Mouse (Mus musculus): ENCODE measurements at regions not wholly inside any gene's neighbourhood (a gene's known extent, or its start where the extent isn't known, plus 50 kb on each side); places are given as distances from the start of the nearest gene placed in this dataset.

DNA sequence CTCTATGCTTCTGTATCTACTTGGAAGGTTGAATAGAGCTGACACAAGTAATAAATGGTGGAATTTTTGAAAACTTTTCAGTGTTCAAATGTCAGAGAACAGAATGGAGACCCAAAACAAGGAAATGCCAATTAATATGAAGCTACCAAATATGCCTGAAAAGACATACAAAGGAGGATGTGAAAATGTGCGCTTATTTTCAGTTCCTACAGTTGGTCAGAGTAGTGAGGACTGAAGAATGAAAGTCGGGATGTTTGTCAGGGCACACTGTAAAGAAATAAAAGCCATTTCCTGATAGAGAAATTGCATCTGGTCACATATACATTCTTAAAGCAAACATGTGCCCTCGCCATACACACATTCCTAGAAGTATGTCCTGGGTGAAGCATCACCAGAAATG is 56.0 kb upstream of the Dkk2 start:
- TF ChIP-seq CTCF (IDR thresholded peaks at IDR 0.05; ENCODE audit: control insufficient read depth, insufficient read depth, insufficient replicate concordance, low read depth, low read length) (no peak), POLR2A (IDR thresholded peaks at IDR 0.05; ENCODE audit: control insufficient read depth, low read depth, low read length) (no peak)
- H3K4me3 ChIP-seq (ENCODE audit: control insufficient read depth, low read depth, low read length) = no peak overlapping the region
- H3K27me3 ChIP-seq (ENCODE audit: control insufficient read depth, insufficient read depth, low read length) = no peaks in the 10 kb centered on the region
- no peak overlapping the region for H3K27ac ChIP-seq (ENCODE audit: control insufficient read depth, insufficient read depth, low read depth, low read length)
- H3K4me1 ChIP-seq (ENCODE audit: control insufficient read depth, insufficient read depth, low read length) = no peaks in the 10 kb centered on the region
- H3K36me3 ChIP-seq (ENCODE audit: control insufficient read depth, insufficient read depth, low read length) = no peaks in the 10 kb centered on the region

DNA sequence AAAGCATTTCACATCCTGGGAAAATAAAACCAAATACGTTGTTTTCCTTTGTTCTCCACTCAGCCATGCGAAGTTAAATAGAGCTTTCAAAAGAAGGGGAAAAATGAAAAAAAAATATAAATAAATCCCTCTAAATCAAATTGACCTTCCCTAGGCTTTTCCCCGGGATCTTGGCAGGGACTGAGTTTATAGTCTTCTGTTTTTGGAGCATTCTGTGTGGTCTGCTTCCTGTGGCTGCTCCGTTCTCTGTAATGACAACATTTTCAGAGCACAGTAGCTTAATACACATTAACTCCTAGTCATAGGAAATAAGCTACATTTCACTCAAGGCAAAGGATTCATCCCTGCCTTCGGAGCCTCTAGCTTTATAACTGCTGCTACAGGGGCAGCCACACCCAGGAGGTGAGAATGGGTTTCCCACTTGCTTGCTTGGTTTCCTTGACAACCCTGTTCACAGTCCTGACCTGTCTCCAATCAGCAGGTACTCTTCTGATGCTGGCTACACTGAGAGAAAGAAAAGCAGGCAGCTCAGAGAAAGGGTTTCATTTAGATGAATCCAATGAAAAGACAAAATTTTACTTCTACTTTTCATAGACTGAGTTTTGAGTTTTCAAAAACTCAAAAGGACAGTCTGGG is 51.9 kb upstream of the Dkk2 start:
- Histone ChIP-seq H3K36me3 (ENCODE audit: control insufficient read depth, insufficient read depth, low read length) (no peaks in the 10 kb centered on the region), H3K27ac (ENCODE audit: control insufficient read depth, insufficient read depth, low read depth, low read length) (no peak overlapping the region), H3K4me1 (ENCODE audit: control insufficient read depth, insufficient read depth, low read length) (no peaks in the 10 kb centered on the region), H3K4me3 (ENCODE audit: control insufficient read depth, low read depth, low read length) (no peak overlapping the region), H3K27me3 (ENCODE audit: control insufficient read depth, insufficient read depth, low read length) (no peaks in the 10 kb centered on the region)
- TF ChIP-seq POLR2A (IDR thresholded peaks at IDR 0.05; ENCODE audit: control insufficient read depth, low read depth, low read length) (no peak), CTCF (IDR thresholded peaks at IDR 0.05; ENCODE audit: control insufficient read depth, insufficient read depth, insufficient replicate concordance, low read depth, low read length) (no peak)

DNA sequence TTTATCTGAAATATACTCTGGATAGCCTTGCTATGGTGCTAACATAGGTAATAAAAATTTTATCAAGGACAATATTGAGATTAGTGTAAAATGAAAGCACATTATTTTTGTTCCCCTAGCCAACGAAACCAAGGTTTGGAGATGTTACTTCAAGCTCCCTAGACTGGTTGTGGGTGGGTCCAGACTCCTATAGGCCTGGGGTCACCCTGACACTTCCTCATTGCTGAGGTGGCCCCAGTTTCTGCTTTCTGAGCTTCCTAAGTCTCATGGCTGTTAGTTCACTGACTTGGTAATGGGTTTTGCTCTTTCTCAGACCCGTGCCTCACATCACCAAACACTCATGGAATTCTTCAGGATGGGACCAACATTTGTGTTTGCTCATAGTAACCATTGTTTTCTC is 49.9 kb upstream of the Dkk2 start:
- Histone ChIP-seq H3K27me3 (ENCODE audit: control insufficient read depth, insufficient read depth, low read length) (no peaks in the 10 kb centered on the region), H3K4me3 (ENCODE audit: control insufficient read depth, low read depth, low read length) (no peak overlapping the region), H3K4me1 (ENCODE audit: control insufficient read depth, insufficient read depth, low read length) (no peaks in the 10 kb centered on the region), H3K27ac (ENCODE audit: control insufficient read depth, insufficient read depth, low read depth, low read length) (no peak overlapping the region), H3K36me3 (ENCODE audit: control insufficient read depth, insufficient read depth, low read length) (no peaks in the 10 kb centered on the region)
- TF ChIP-seq CTCF (IDR thresholded peaks at IDR 0.05; ENCODE audit: control insufficient read depth, insufficient read depth, insufficient replicate concordance, low read depth, low read length) (no peak), POLR2A (IDR thresholded peaks at IDR 0.05; ENCODE audit: control insufficient read depth, low read depth, low read length) (no peak)
